Mouse (Mus musculus): ENCODE results near the gene Ptprm. TPM values are rescaled to one million over a fixed set of nuclear protein-coding genes. Genes with fewer than 3 reads are reported as not detected.

The Ptprm gene
- polyA plus RNA-seq, 1 experiment from 2014 or later = 19.5 TPM

- H3K36me3 ChIP-seq (ENCODE audit: control insufficient read depth, insufficient read depth, low read length) = no peaks in the 10 kb centered on the region
- H3K4me3 ChIP-seq (ENCODE audit: control insufficient read depth in 1 of 2, insufficient read depth in 1 of 2, low read depth in 1 of 2, low read length in 2 of 2) = no peak overlapping the region
- H3K27me3 ChIP-seq (ENCODE audit: control insufficient read depth, insufficient read depth, low read length) = no peaks in the 10 kb centered on the region
- H3K27ac ChIP-seq (replicated peaks in 1 of 2; ENCODE audit: control insufficient read depth in 1 of 2, insufficient read depth in 1 of 2, low read depth in 2 of 2, low read length in 2 of 2) = no peak overlapping the region
- WGBS = 81% methylated on average over 5 of the region's 5 CpGs
- no peaks in the 10 kb centered on the region for H3K4me1 ChIP-seq (ENCODE audit: control insufficient read depth in 2 of 2, insufficient read depth in 2 of 2, low read length in 2 of 2)
- no peak for ATAC-seq (ENCODE audit: insufficient number of reproducible peaks, insufficient read depth, low FRiP score, low read depth)
- no peak overlapping the region for H3K9ac ChIP-seq (ENCODE audit: low read length)
- no peaks in the 10 kb centered on the region for H3K9me3 ChIP-seq (ENCODE audit: control insufficient read depth, low read length)
- H3K4me2 ChIP-seq (ENCODE audit: low read length) = no peak overlapping the region
Measured at GRCm38 (mm10) chr17:67257780-67258179, 96.5 kb downstream of the Ptprm start.

GRCm38 (mm10) chr17:67256171-67256570 is 98.1 kb downstream of the Ptprm start:
- WGBS = 66% methylated on average over 6 of the region's 6 CpGs

DNA sequence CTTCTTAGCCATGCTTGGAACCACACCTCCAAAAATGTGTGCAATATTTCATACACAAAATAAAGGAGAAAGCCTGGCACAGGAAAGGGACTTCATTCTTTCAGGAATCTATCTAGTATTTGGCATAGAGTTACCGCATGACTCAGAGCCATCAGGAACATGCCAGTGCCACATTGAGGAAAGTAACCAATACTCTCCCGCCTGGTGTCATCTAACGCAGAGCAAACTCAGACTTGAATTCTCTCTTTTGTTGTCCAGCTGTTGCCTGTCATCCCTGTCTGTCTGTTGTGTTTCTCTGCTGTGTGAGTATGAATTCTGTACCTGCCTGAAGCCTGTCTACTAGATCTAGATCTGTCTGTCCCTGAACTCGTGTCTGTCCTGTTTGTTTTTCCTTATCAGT is 100.8 kb downstream of the Ptprm start:
- no peaks in the 10 kb centered on the region for H3K4me1 ChIP-seq (ENCODE audit: control insufficient read depth in 2 of 2, insufficient read depth in 2 of 2, low read length in 2 of 2)
- no peak overlapping the region for H3K4me3 ChIP-seq (ENCODE audit: control insufficient read depth in 1 of 2, insufficient read depth in 1 of 2, low read depth in 1 of 2, low read length in 2 of 2)
- no peaks in the 10 kb centered on the region for H3K9me3 ChIP-seq (ENCODE audit: control insufficient read depth, low read length)
- 62% methylated on average over 4 of the region's 4 CpGs for WGBS
- no peaks in the 10 kb centered on the region for H3K27me3 ChIP-seq (ENCODE audit: control insufficient read depth, insufficient read depth, low read length)
- no peaks in the 10 kb centered on the region for H3K36me3 ChIP-seq (ENCODE audit: control insufficient read depth, insufficient read depth, low read length)
- no peak overlapping the region for H3K4me2 ChIP-seq (ENCODE audit: low read length)
- no peak overlapping the region for H3K27ac ChIP-seq (replicated peaks in 1 of 2; ENCODE audit: control insufficient read depth in 1 of 2, insufficient read depth in 1 of 2, low read depth in 2 of 2, low read length in 2 of 2)
- ATAC-seq (ENCODE audit: insufficient number of reproducible peaks, insufficient read depth, low FRiP score, low read depth) = no peak
- H3K9ac ChIP-seq (ENCODE audit: low read length) = no peak overlapping the region

More at GRCm38 (mm10) chr17:67256171-67256570, 98.1 kb downstream of the Ptprm start:
- Histone ChIP-seq H3K4me3 (ENCODE audit: control insufficient read depth in 1 of 2, insufficient read depth in 1 of 2, low read depth in 1 of 2, low read length in 2 of 2) (no peak overlapping the region), H3K27ac (replicated peaks in 1 of 2; ENCODE audit: control insufficient read depth in 1 of 2, insufficient read depth in 1 of 2, low read depth in 2 of 2, low read length in 2 of 2) (no peak overlapping the region), H3K9me3 (ENCODE audit: control insufficient read depth, low read length) (no peaks in the 10 kb centered on the region), H3K4me1 (ENCODE audit: control insufficient read depth in 2 of 2, insufficient read depth in 2 of 2, low read length in 2 of 2) (no peaks in the 10 kb centered on the region), H3K9ac (ENCODE audit: low read length) (no peak overlapping the region), H3K36me3 (ENCODE audit: control insufficient read depth, insufficient read depth, low read length) (no peaks in the 10 kb centered on the region), H3K27me3 (ENCODE audit: control insufficient read depth, insufficient read depth, low read length) (no peaks in the 10 kb centered on the region), H3K4me2 (ENCODE audit: low read length) (no peak overlapping the region)
- no peak for ATAC-seq (ENCODE audit: insufficient number of reproducible peaks, insufficient read depth, low FRiP score, low read depth)

GRCm38 (mm10) chr17:67252992-67253391 is 101.3 kb downstream of the Ptprm start:
- no peak for ATAC-seq (ENCODE audit: insufficient number of reproducible peaks, insufficient read depth, low FRiP score, low read depth)
- H3K27me3 ChIP-seq (ENCODE audit: control insufficient read depth, insufficient read depth, low read length) = no peaks in the 10 kb centered on the region
- H3K4me3 ChIP-seq (ENCODE audit: control insufficient read depth in 1 of 2, insufficient read depth in 1 of 2, low read depth in 1 of 2, low read length in 2 of 2) = no peak overlapping the region
- H3K27ac ChIP-seq (replicated peaks in 1 of 2; ENCODE audit: control insufficient read depth in 1 of 2, insufficient read depth in 1 of 2, low read depth in 2 of 2, low read length in 2 of 2) = no peak overlapping the region
- no peak overlapping the region for H3K4me2 ChIP-seq (ENCODE audit: low read length)
- H3K9ac ChIP-seq (ENCODE audit: low read length) = no peak overlapping the region
- no peaks in the 10 kb centered on the region for H3K36me3 ChIP-seq (ENCODE audit: control insufficient read depth, insufficient read depth, low read length)
- H3K9me3 ChIP-seq (ENCODE audit: control insufficient read depth, low read length) = no peaks in the 10 kb centered on the region
- WGBS = 69% methylated on average over 6 of the region's 6 CpGs
- H3K4me1 ChIP-seq (ENCODE audit: control insufficient read depth in 2 of 2, insufficient read depth in 2 of 2, low read length in 2 of 2) = no peaks in the 10 kb centered on the region

GRCm38 (mm10) chr17:67245273-67245875 is 108.9 kb downstream of the Ptprm start:
- WGBS = 69% methylated on average over 4 of the region's 4 CpGs
- Histone ChIP-seq H3K4me2 (ENCODE audit: low read length) (no peak overlapping the region), H3K4me1 (ENCODE audit: control insufficient read depth in 2 of 2, insufficient read depth in 2 of 2, low read length in 2 of 2) (peaks cover 3 to 6% of the 10 kb centered on the region in 2 experiments; a peak in 3 of 4 replicates), H3K27me3 (ENCODE audit: control insufficient read depth, insufficient read depth, low read length) (no peaks in the 10 kb centered on the region), H3K9me3 (ENCODE audit: control insufficient read depth, low read length) (no peaks in the 10 kb centered on the region), H3K4me3 (ENCODE audit: control insufficient read depth in 1 of 2, insufficient read depth in 1 of 2, low read depth in 1 of 2, low read length in 2 of 2) (no peak overlapping the region), H3K27ac (replicated peaks in 1 of 2; ENCODE audit: control insufficient read depth in 1 of 2, insufficient read depth in 1 of 2, low read depth in 2 of 2, low read length in 2 of 2) (no peak overlapping the region), H3K36me3 (ENCODE audit: control insufficient read depth, insufficient read depth, low read length) (no peaks in the 10 kb centered on the region), H3K9ac (ENCODE audit: low read length) (no peak overlapping the region)
- ATAC-seq (ENCODE audit: insufficient number of reproducible peaks, insufficient read depth, low FRiP score, low read depth) = no peak

GRCm38 (mm10) chr17:67242774-67243495 is 111.3 kb downstream of the Ptprm start:
- Histone ChIP-seq H3K4me2 (ENCODE audit: low read length) (no peak overlapping the region), H3K4me1 (ENCODE audit: control insufficient read depth in 2 of 2, insufficient read depth in 2 of 2, low read length in 2 of 2) (peaks cover 3 to 6% of the 10 kb centered on the region in 2 experiments; a peak in 3 of 4 replicates), H3K9me3 (ENCODE audit: control insufficient read depth, low read length) (no peaks in the 10 kb centered on the region), H3K27ac (replicated peaks in 1 of 2; ENCODE audit: control insufficient read depth in 1 of 2, insufficient read depth in 1 of 2, low read depth in 2 of 2, low read length in 2 of 2) (no peak overlapping the region), H3K27me3 (ENCODE audit: control insufficient read depth, insufficient read depth, low read length) (no peaks in the 10 kb centered on the region), H3K9ac (ENCODE audit: low read length) (no peak overlapping the region), H3K4me3 (ENCODE audit: control insufficient read depth in 1 of 2, insufficient read depth in 1 of 2, low read depth in 1 of 2, low read length in 2 of 2) (no peak overlapping the region), H3K36me3 (ENCODE audit: control insufficient read depth, insufficient read depth, low read length) (no peaks in the 10 kb centered on the region)
- 80% methylated on average over 12 of the region's 12 CpGs for WGBS
- ATAC-seq (ENCODE audit: insufficient number of reproducible peaks, insufficient read depth, low FRiP score, low read depth) = no peak

DNA sequence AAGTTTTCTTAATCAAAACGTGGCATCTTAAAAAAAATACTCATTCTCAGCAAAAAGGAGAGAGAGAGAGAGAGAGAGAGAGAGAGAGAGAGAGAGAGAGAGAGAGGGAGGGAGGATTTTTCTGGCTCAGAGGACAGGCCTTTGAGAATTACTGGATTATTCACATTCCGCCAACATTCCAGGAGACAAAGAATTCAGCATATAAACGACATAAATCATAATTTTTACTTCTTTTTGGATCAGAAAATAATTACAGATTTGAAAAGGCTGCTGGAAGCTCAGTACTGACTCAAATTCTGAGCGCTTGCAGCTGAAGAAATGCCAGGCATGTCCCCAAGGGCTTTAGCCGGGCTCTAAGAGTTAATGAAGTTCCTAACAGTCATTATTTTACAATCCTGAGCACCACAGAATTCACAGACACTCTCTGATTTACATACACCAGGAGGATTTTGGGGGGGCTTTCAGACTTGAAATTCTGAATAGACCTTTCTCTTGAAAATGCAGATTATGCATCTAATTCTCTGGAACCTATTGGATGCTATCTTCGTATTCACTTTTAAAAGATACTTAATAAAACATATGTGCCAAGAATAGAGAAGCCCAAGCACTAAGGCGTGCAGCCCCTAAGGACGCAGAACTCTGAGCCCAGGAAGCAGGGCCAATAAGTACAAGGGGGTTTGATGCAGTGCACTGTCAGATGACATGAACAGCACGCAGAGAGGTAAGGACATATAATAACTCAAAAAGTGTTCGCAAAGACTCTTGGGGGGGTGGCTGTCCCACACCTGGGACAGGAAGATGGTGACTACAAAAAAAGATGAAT is 112.1 kb downstream of the Ptprm start:
- Histone ChIP-seq H3K4me2 (ENCODE audit: low read length) (no peak overlapping the region), H3K36me3 (ENCODE audit: control insufficient read depth, insufficient read depth, low read length) (no peaks in the 10 kb centered on the region), H3K27ac (replicated peaks in 1 of 2; ENCODE audit: control insufficient read depth in 1 of 2, insufficient read depth in 1 of 2, low read depth in 2 of 2, low read length in 2 of 2) (no peak overlapping the region), H3K4me1 (ENCODE audit: control insufficient read depth in 2 of 2, insufficient read depth in 2 of 2, low read length in 2 of 2) (peaks cover 3 to 6% of the 10 kb centered on the region in 2 experiments; a peak in 3 of 4 replicates), H3K4me3 (ENCODE audit: control insufficient read depth in 1 of 2, insufficient read depth in 1 of 2, low read depth in 1 of 2, low read length in 2 of 2) (no peak overlapping the region), H3K9ac (ENCODE audit: low read length) (no peak overlapping the region), H3K27me3 (ENCODE audit: control insufficient read depth, insufficient read depth, low read length) (no peaks in the 10 kb centered on the region), H3K9me3 (ENCODE audit: control insufficient read depth, low read length) (no peaks in the 10 kb centered on the region)
- no peak for ATAC-seq (ENCODE audit: insufficient number of reproducible peaks, insufficient read depth, low FRiP score, low read depth)
- 71% methylated on average over 10 of the region's 10 CpGs for WGBS
